Mouse (Mus musculus): ENCODE measurements around the gene Uso1.
"Not testable (repeated sequence)": the region's sequence is repeated elsewhere in the genome, so short reads cannot be mapped to it uniquely, and the experiment has no call there.

Gene Uso1

DNA sequence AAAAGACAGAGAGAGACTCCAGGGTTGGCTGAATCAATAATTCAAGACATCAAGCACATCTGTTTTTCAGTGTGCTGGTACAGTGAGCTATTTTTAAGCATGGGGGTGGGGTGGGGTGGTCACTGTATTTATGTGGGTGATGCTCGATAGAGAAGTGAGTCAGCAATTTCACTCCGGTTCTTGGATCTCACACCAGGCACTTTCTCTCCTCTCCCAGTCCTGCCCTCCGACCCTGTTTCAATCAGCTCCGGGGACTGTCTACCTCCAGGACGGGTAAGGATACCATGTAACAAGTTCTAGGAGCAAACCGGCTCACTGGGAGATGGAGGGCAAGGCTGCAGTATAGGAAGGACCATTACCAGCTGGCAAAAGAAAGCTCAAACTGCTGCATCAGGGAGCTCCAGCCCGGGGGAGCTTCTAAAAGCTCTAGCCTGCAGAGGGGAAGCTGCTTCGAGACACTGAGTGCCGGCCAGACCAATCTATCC, 10.6 kb upstream of the Uso1 start:
- DNase-seq (ENCODE audit: low read depth, low spot score), result no peak

GRCm38 (mm10) chr5:92127751-92128150, 10.0 kb upstream of the Uso1 start:
- DNase-seq (ENCODE audit: low read depth, low spot score), result no peak

DNA sequence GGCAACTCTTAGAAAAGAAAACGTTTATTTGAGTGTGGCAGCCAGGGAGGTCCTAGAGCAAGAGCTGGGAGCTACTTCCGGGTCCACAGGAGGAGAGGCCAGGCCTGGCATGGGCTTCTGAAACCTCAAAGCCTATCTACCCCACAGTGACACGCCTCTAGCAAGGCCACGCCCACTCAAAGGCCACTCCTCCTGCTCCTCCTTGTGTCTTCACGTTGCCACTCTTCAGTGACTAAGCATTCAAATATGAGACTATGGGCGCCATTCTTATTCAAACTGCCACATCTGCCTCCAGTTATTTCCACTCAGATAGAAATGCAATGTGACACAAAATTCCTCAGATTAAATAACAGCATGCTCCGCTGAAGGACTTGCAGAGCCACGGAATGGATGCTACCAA, 9.2 kb upstream of the Uso1 start:
- no peak for DNase-seq (ENCODE audit: low read depth, low spot score)

- DNase-seq (ENCODE audit: low read depth, low spot score), result no peak
Measured at GRCm38 (mm10) chr5:92129321-92129768, 8.4 kb upstream of the Uso1 start.

GRCm38 (mm10) chr5:92130040-92130682, 7.6 kb upstream of the Uso1 start:
- no peak for DNase-seq (ENCODE audit: low read depth, low spot score)

- no peak for DNase-seq (ENCODE audit: low read depth, low spot score)
Measured at GRCm38 (mm10) chr5:92132127-92132526, 5.6 kb upstream of the Uso1 start.

DNA sequence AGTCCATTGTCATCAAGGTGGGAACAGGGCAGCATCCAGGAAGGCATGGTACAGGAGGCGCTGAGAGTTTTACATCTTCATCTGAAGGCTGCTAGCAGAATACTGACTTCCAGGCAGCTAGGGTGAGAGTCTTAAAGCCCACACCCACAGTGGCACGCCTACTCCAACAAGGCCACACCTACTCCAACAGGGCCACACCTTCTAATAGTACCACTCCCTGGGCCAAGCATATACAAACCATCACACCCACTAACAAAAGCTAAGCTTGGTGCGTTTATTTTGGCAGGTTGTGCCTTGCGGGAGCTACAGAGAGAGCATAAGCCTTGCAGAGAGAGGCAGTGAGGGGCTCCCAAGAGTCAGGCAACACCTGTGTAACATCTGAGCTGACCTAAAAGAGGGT, 4.7 kb upstream of the Uso1 start:
- not testable (repeated sequence) for DNase-seq (ENCODE audit: low read depth, low spot score)

GRCm38 (mm10) chr5:92134934-92135333, 2.8 kb upstream of the Uso1 start:
- DNase-seq (ENCODE audit: low read depth, low spot score), result no peak

DNA sequence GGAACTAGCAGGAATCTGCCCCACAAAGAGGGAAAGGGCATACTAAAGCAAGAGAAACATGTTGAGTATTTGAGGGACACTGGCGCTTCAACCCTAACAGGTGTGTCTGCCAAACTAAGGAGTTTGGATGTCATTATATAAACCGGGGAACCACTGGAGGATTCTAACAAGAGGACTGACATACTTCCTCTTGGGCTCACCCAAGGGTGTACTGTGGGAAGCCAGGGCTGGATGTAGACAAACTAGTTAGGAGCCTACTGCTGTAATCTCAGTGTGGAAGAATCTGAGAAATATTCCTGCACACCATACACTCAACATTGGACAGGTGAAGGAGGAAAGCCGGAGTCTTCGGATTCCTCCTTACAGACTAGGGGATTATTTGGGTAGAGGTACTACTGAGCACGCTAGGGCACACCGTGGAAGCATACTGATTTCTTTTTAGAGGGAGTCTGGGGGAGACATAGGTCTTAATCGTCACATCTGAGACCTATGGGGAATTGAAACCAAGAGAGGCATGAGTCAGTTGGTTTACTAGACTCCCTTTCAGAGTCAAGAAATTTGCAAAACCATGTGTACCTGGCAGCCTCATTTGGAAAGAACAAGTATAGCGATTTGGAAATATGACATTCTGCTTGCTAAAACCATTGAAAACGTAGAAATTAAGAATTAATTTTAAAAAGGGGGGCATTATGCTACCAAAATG, 1.1 kb upstream of the Uso1 start:
- no peak for DNase-seq (ENCODE audit: low read depth, low spot score)

DNA sequence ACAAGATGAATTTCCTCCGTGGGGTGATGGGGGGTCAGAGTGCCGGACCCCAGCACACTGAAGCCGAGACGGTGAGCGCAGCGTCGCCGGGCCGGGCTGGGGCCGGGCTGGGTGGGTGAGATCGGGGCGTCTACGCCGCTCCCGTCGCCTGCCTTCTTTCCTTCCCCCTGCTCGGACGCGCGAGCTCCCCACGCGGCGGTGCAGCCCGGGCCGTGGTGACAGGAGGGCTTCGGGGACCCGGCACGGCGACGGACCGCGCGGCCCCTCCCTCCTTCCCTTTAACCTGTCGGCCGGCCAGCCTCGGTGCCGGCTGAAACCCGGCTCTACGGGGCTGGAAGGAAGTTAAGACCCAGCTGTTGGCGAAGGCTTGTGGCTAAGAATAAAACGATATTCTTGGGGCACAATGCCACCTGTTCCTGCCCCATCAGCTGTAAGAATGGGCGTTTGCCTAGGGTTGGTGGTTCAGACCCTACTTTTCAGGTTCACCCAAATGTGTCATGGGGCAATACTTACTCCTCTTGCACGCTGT, 419 bp downstream of the Uso1 start:
- peak; percentile 42 for DNase-seq (ENCODE audit: low read depth, low spot score)

GRCm38 (mm10) chr5:92139191-92139590, 1.5 kb downstream of the Uso1 start:
- DNase-seq (ENCODE audit: low read depth, low spot score), result no peak

DNA sequence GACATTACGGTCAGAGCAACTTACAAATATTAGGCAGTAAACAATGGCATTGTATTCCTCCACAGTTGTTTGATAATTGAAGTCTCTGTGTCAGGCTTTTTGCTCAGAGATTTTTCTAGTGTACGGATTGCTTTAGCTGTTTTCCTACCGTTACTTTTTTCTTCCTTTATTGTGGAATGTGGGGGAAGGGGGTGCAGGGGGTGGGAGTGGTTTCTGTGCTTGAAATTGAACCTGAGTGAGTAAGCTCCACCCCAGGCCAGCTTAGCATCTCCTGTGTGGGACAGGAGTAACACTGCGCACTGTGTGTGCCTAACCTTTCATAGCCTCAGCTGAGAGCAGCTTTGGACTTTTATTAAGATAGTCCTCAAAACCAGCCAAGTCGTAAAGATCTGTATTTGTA, 4.0 kb downstream of the Uso1 start:
- DNase-seq (ENCODE audit: low read depth, low spot score), result no peak

DNA sequence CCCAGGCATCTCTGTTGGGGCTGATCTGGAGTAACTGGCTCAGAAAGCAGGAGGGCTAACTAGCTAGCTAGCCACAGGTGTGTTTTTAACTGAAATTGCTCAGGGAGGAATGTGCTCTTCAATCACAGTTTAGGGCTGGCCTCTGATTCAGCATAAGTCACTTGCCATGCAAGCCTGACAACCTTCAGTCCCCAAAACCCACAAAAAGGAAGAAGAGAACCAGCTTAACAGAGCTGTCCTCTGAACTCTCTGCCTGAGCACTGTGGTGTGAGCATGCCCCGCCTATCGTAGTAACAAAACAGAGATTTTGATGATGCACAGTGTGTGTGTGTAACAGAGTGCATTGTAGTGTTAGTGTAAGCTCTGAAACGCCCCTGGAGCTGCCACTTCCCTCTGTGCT, 4.7 kb downstream of the Uso1 start:
- DNase-seq (ENCODE audit: low read depth, low spot score), result no peak

GRCm38 (mm10) chr5:92143665-92144064, 5.9 kb downstream of the Uso1 start:
- no peak for DNase-seq (ENCODE audit: low read depth, low spot score)

DNA sequence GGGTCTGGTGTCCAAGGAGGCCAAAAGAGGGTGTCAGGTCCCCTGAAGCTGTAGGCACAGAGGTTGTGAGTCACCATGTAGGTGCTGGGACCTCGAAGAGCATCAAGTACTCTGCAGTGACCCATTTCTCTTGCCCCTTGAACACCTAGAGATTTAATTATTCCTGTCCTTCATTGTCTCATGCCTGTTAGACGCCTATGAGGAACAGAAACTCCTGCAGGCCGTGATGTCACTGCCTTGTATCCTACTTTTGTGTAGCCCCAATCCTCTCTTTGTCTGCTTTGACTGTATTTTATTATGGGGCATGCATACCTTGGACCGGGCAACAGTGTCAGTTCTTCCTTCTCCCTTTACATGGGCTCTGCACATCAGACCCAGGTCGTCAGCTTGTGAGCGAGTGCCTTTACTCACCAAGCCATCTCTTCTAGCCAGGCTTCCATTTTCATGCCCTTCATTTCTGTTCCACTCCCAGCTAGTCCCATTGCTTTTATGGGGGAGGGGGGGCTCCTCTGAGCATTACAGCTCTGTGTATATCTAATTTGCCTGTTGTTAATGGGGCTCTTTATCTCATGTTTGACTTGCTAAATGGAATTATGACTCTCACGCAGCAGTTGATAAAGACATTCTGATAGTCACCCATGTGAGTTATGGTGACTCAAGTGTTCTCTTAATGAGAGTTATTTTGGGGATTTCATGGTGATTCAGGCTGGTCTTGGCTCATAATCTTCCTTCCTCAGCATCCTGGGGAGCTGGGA, 7.4 kb downstream of the Uso1 start:
- DNase-seq (ENCODE audit: low read depth, low spot score), result no peak

DNA sequence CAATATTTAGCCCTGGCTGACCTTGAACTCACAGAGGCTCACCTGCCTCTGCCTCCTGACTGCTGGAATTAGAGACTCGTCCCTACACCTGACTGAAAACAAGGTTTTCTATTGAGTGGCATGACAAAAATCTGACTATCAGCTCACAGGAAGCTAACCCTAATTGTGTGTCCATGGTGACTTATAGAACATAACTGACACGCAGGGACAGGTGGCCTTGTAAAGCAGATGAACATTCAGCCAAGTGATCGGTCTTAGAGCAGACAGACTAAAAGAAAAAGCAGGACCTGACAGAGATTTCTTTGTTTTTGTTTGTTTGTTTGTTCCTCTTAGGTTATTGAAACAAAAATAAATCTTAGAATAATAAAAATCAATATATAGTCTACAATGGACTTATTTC, 10.5 kb downstream of the Uso1 start:
- DNase-seq (ENCODE audit: low read depth, low spot score), result no peak

- DNase-seq (ENCODE audit: low read depth, low spot score), result no peak
Measured at GRCm38 (mm10) chr5:92149330-92149982, 11.7 kb downstream of the Uso1 start.

GRCm38 (mm10) chr5:92154861-92155260, 17.1 kb downstream of the Uso1 start:
- DNase-seq (ENCODE audit: low read depth, low spot score), result no peak

DNA sequence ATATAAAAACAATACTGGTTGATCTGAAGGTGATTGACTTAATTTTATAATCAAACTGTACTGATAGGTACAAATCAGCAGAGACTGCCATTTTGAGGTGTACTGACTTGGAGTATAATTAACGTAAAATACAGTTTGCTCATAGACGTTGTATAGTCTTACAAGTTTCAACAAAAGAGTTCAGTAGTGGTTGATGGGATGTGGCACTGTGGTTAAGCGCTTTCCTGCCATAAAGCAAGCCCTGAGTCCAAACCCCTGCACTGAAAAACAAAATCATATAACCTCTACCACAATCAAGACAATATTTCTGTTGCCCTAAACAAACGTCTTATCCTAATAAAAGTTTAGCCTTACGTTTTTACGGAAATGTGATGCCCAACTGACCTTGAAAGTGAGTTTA, 28.2 kb downstream of the Uso1 start:
- no peak for DNase-seq (ENCODE audit: low read depth, low spot score)

DNA sequence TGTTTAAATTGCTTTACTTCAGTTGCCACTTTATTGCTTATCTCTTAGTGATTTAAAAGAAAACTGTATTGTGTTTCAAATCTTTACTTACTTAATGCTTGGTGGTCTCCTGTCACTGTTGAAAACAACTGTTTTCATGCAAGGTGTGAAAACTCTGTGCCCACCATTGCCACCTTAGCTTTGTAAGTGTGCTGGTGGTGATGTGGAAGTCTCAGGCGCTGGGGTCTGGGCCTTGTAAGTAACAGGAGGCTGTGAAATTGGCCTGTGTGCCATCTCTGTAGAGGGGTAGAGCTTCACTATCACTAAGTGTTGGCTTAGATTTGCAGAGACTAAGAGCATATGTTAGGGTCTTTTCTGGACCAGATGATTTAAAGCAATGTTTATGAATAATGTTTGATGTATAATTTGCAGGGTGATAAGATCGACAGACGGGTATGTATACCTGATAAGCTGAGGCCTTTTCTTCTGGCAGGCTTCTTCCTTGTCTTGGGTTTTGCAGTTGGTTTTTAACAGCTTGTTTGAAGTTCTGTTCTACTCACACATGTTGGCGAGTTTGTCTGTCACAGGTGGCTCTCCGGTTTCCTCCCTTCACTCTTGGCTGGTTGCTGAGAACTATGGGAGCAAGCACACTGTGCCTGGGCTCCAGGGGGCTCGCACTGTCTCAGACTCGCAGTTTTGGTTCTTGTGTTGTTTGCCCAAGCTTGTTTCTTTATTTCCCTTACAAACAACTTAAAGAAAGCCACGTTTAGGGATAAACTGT, 45.5 kb downstream of the Uso1 start:
- no peak for DNase-seq (ENCODE audit: low read depth, low spot score)

DNA sequence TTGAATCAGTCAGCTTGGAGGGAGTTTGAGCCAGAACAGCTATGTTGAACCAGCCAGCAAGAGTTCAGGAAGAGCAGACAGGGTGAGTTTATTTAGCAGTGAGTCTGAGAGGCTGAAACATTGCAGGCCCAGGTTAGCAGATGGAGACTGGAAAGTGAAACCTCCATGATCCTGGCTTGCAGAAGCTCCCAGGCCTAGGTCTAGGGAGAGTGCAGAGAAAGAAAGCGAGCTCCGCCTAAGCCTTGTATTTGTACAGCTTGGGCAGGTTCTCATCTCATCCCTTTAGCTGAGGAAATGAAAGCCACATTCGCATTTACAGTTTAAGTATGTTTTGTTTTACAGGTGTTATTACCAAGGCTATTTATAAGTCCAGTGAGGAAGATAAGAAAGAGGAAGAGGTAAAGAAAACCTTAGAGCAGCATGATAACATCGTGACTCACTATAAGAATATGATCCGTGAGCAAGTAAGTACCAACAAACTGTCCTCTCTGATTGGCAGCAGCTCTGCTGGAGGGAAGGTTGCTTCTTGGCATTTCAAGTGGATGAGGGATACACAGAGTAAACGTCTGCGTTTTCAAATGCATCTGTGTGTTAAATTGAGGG, 51.2 kb downstream of the Uso1 start:
- no peak for DNase-seq (ENCODE audit: low read depth, low spot score)

Data from forelimb bud, embryonic 11.5 days (tissue).